Mouse (Mus musculus) lung, postnatal 0 days (tissue): ENCODE measurements around the gene Myo18b. TPM values are rescaled to one million over a fixed set of nuclear protein-coding genes. Genes with fewer than 3 reads are reported as not detected.

ENCODE experiments used
- ATAC-seq: fragments of 200-750 bp; cut with Nextera tagmentation; 2 replicates; pipeline ENCODE4 v1.8.0; 2017; ENCODE audit warnings: moderate library complexity
- DNase-seq: peaks from one replicate; pipeline ENCODE4 v3.0.0-alpha.2; 2016; ENCODE audit warnings: low spot score
- H3K27ac ChIP-seq: fragments of 300-500 bp; sonication (generic); 2 replicates; pipeline ENCODE4 v1.5.1; 2014; ENCODE audit warnings: antibody characterized with exemption, mild to moderate bottlenecking, low read length, mixed read lengths
- H3K27me3 ChIP-seq: fragments of 300-500 bp; sonication (generic); replicated peaks from 2 replicates; pipeline ENCODE4 v1.6.1; 2014; ENCODE audit warnings: low read length, mixed read lengths; ENCODE audit not compliant: insufficient read depth
- H3K36me3 ChIP-seq: fragments of 300-500 bp; sonication (generic); 2 replicates; pipeline ENCODE4 v1.6.1; 2014; ENCODE audit warnings: low read length, mixed read lengths; ENCODE audit not compliant: insufficient read depth
- H3K4me1 ChIP-seq: fragments of 300-500 bp; sonication (generic); 2 replicates; pipeline ENCODE4 v1.6.1; 2014; ENCODE audit warnings: antibody characterized with exemption, low read depth, low read length, mixed read lengths; ENCODE audit not compliant: insufficient read depth
- H3K4me2 ChIP-seq: fragments of 300-500 bp; sonication (generic); replicated peaks from 2 replicates; pipeline ENCODE4 v1.6.1; 2014; ENCODE audit warnings: low read depth, mild to moderate bottlenecking, low read length, moderate library complexity, mixed read lengths
- H3K4me3 ChIP-seq: fragments of 300-500 bp; sonication (generic); 2 replicates; pipeline ENCODE4 v1.5.1; 2014; ENCODE audit warnings: low read depth, low read length
- H3K9ac ChIP-seq: fragments of 300-500 bp; sonication (generic); replicated peaks from 2 replicates; pipeline ENCODE4 v1.6.1; 2014; ENCODE audit warnings: low read depth, mild to moderate bottlenecking
- H3K9me3 ChIP-seq: fragments of 300-500 bp; sonication (generic); 2 replicates; pipeline ENCODE4 v1.6.1; 2016; ENCODE audit warnings: low read length, mixed read lengths
- CTCF ChIP-seq: IDR thresholded peaks from 2 replicates; pipeline ENCODE4 v1.5.1; 2016; ENCODE audit warnings: antibody characterized with exemption, mild to moderate bottlenecking
- EP300 ChIP-seq: IDR thresholded peaks from 2 replicates; pipeline ENCODE4 v1.6.1; 2016; ENCODE audit warnings: antibody characterized with exemption, mild to moderate bottlenecking, control low read depth
- WGBS: fragments of 180-500 bp; shearing (Covaris S2); extraction: QIAGEN DNeasy Blood & Tissue Kit; methylation state at CpG from one replicate; pipeline ENCODE4 v1.1.7; 2014; 5-methylcytosine and 5-hydroxymethylcytosine counted together
- polyA plus RNA-seq: library from polyadenylated mRNA; unstranded; fragments of >200 nt; fragmentation: Nextera tagmentation; extraction: Ambion mirVana; gene quantifications from 2 replicates; pipeline ENCODE4 v1.2.1, GENCODE M21; 2015

Myo18b gene
- polyA plus RNA-seq, 1 experiment from 2014 or later, result 0.13 TPM

- Histone ChIP-seq H3K4me3 (no peak overlapping the region), H3K4me2 (no peak overlapping the region), H3K9me3 (no peaks in the 10 kb centered on the region), H3K27me3 (no peaks in the 10 kb centered on the region), H3K27ac (no peak overlapping the region), H3K9ac (no peak overlapping the region), H3K4me1 (no peaks in the 10 kb centered on the region), H3K36me3 (no peaks in the 10 kb centered on the region)
- 69% methylated on average over 12 of the region's 12 CpGs for WGBS
- TF ChIP-seq EP300, result no peak
- ATAC-seq (no peak), DNase-seq (no peak)
Observed at GRCm38 (mm10) chr5:112825091-112825794, 70.9 kb downstream of the Myo18b start.

GRCm38 (mm10) chr5:112824376-112824775 is 71.8 kb downstream of the Myo18b start:
- no peaks in the 10 kb centered on the region for H3K36me3 ChIP-seq
- no peaks in the 10 kb centered on the region for H3K4me1 ChIP-seq
- no peak overlapping the region for H3K9ac ChIP-seq
- no peak for TF ChIP-seq CTCF
- TF ChIP-seq EP300, result no peak
- H3K4me3 ChIP-seq, result no peak overlapping the region
- no peaks in the 10 kb centered on the region for H3K9me3 ChIP-seq
- no peaks in the 10 kb centered on the region for H3K27me3 ChIP-seq
- WGBS, result 38% methylated on average over 13 of the region's 13 CpGs
- ATAC-seq, result no peak
- H3K27ac ChIP-seq, result no peak overlapping the region
- peak; percentile 54 for DNase-seq
- H3K4me2 ChIP-seq, result no peak overlapping the region

GRCm38 (mm10) chr5:112822426-112822825 is 73.7 kb downstream of the Myo18b start:
- Histone ChIP-seq H3K27ac (no peak overlapping the region), H3K9me3 (no peaks in the 10 kb centered on the region), H3K4me3 (no peak overlapping the region), H3K9ac (no peak overlapping the region), H3K27me3 (no peaks in the 10 kb centered on the region), H3K4me1 (no peaks in the 10 kb centered on the region), H3K4me2 (no peak overlapping the region), H3K36me3 (no peaks in the 10 kb centered on the region)
- ATAC-seq, result no peak
- no peak for DNase-seq
- TF ChIP-seq EP300 (no peak), CTCF (no peak)
- 50% methylated on average over 3 of the region's 3 CpGs for WGBS

GRCm38 (mm10) chr5:112815051-112815450 is 81.1 kb downstream of the Myo18b start:
- DNase-seq (no peak), ATAC-seq (no peak)
- TF ChIP-seq EP300, result no peak
- no peak for TF ChIP-seq CTCF

GRCm38 (mm10) chr5:112807629-112808028 is 88.5 kb downstream of the Myo18b start:
- Histone ChIP-seq H3K9me3 (no peaks in the 10 kb centered on the region), H3K36me3 (no peaks in the 10 kb centered on the region), H3K4me3 (no peak overlapping the region), H3K27me3 (no peaks in the 10 kb centered on the region), H3K9ac (no peak overlapping the region), H3K27ac (no peak overlapping the region), H3K4me2 (no peak overlapping the region), H3K4me1 (no peaks in the 10 kb centered on the region)
- no peak for TF ChIP-seq CTCF
- no peak for TF ChIP-seq EP300
- DNase-seq (no peak), ATAC-seq (no peak)
- 75% methylated on average over 4 of the region's 4 CpGs for WGBS

More at GRCm38 (mm10) chr5:112815051-112815450, 81.1 kb downstream of the Myo18b start:
- Histone ChIP-seq H3K4me1 (no peaks in the 10 kb centered on the region), H3K36me3 (no peaks in the 10 kb centered on the region), H3K27me3 (no peaks in the 10 kb centered on the region), H3K27ac (no peak overlapping the region), H3K9ac (no peak overlapping the region), H3K4me2 (no peak overlapping the region), H3K9me3 (no peaks in the 10 kb centered on the region), H3K4me3 (no peak overlapping the region)
- 74% methylated on average over 7 of the region's 7 CpGs for WGBS

- no peaks in the 10 kb centered on the region for H3K4me1 ChIP-seq
- no peaks in the 10 kb centered on the region for H3K36me3 ChIP-seq
- H3K27ac ChIP-seq, result no peak overlapping the region
- H3K4me2 ChIP-seq, result no peak overlapping the region
- TF ChIP-seq EP300, result no peak
- TF ChIP-seq CTCF, result no peak
- H3K4me3 ChIP-seq, result no peak overlapping the region
- no peaks in the 10 kb centered on the region for H3K27me3 ChIP-seq
- 76% methylated on average over 7 of the region's 7 CpGs for WGBS
- no peaks in the 10 kb centered on the region for H3K9me3 ChIP-seq
- ATAC-seq (no peak), DNase-seq (no peak)
- no peak overlapping the region for H3K9ac ChIP-seq
Observed at GRCm38 (mm10) chr5:112796086-112796485, 100.1 kb downstream of the Myo18b start.
